Mouse (Mus musculus) T-cell, adult 2 months (primary cell): ENCODE measurements around the gene Sgpp2.

Experiments used
- DNase-seq: peaks from one replicate; pipeline ENCODE4 v3.0.0; 2022; ENCODE audit warnings: low spot score

The Sgpp2 gene

GRCm38 (mm10) chr1:78399755-78400154, 89.6 kb downstream of the Sgpp2 start:
- DNase-seq: no peak

GRCm38 (mm10) chr1:78401413-78401812, 91.3 kb downstream of the Sgpp2 start:
- no peak for DNase-seq

GRCm38 (mm10) chr1:78409396-78409795, 99.3 kb downstream of the Sgpp2 start:
- DNase-seq: no peak

GRCm38 (mm10) chr1:78412668-78413067, 102.5 kb downstream of the Sgpp2 start:
- DNase-seq: no peak

GRCm38 (mm10) chr1:78414421-78414820, 104.3 kb downstream of the Sgpp2 start:
- no peak for DNase-seq

GRCm38 (mm10) chr1:78417154-78417911, 107.2 kb downstream of the Sgpp2 start:
- DNase-seq: no peak

GRCm38 (mm10) chr1:78419593-78419992, 109.4 kb downstream of the Sgpp2 start:
- DNase-seq: peak; percentile 4

- no peak for DNase-seq
Observed at GRCm38 (mm10) chr1:78420271-78420670, 110.1 kb downstream of the Sgpp2 start.

- no peak for DNase-seq
Observed at GRCm38 (mm10) chr1:78421749-78422148, 111.6 kb downstream of the Sgpp2 start.

- DNase-seq: no peak
Observed at GRCm38 (mm10) chr1:78422576-78422975, 112.4 kb downstream of the Sgpp2 start.

GRCm38 (mm10) chr1:78424848-78425247, 114.7 kb downstream of the Sgpp2 start:
- DNase-seq: no peak

GRCm38 (mm10) chr1:78425309-78425708, 115.2 kb downstream of the Sgpp2 start:
- DNase-seq: no peak

- no peak for DNase-seq
Observed at GRCm38 (mm10) chr1:78425793-78426700, 115.9 kb downstream of the Sgpp2 start.

GRCm38 (mm10) chr1:78426841-78427240, 116.7 kb downstream of the Sgpp2 start:
- DNase-seq: no peak

- DNase-seq: no peak
Observed at GRCm38 (mm10) chr1:78428851-78429250, 118.7 kb downstream of the Sgpp2 start.

GRCm38 (mm10) chr1:78433472-78433871, 123.3 kb downstream of the Sgpp2 start:
- no peak for DNase-seq

GRCm38 (mm10) chr1:78435967-78436366, 125.8 kb downstream of the Sgpp2 start:
- DNase-seq: no peak

GRCm38 (mm10) chr1:78436445-78436844, 126.3 kb downstream of the Sgpp2 start:
- DNase-seq: no peak

- no peak for DNase-seq
Observed at GRCm38 (mm10) chr1:78437150-78437549, 127.0 kb downstream of the Sgpp2 start.

- DNase-seq: no peak
Observed at GRCm38 (mm10) chr1:78440716-78441115, 130.6 kb downstream of the Sgpp2 start.

- DNase-seq: no peak
Observed at GRCm38 (mm10) chr1:78443056-78443455, 132.9 kb downstream of the Sgpp2 start.

- DNase-seq: no peak
Observed at GRCm38 (mm10) chr1:78446232-78446631, 136.1 kb downstream of the Sgpp2 start.

- DNase-seq: no peak
Observed at GRCm38 (mm10) chr1:78446742-78447141, 136.6 kb downstream of the Sgpp2 start.
